Mouse (Mus musculus) C2C12 (cell line): ENCODE data around the gene Bckdk.

Experiments used
- CTCF ChIP-seq: IDR thresholded peaks from one replicate; pipeline ENCODE4 v1.5.1; 2011; ENCODE audit not compliant: control insufficient read depth, insufficient read depth, insufficient read length
- MYOG ChIP-seq: IDR thresholded peaks from one replicate; pipeline ENCODE4 v1.6.1; 2011; ENCODE audit not compliant: control insufficient read depth, insufficient read length; ENCODE audit errors: extremely low read depth

GRCm38 (mm10) chr7:127927726-127928125, 23.8 kb downstream of the Bckdk start:
- TF ChIP-seq CTCF (no peak), MYOG (no peak)
